Mouse (Mus musculus): ENCODE results near the gene Micall1.

GRCm38 (mm10) chr15:79071117-79072039 is 37.3 kb upstream of the Micall1 start:
- TF ChIP-seq GATA1 (IDR thresholded peaks at IDR 0.05; ENCODE audit: borderline replicate concordance, low read length), result no peak
- TF ChIP-seq FLI1 (IDR thresholded peaks at IDR 0.05; ENCODE audit: low read length), result no peak
